Mouse (Mus musculus) G1E (cell line): ENCODE measurements around the gene Abhd17b.

Experiments used
- CTCF ChIP-seq: IDR thresholded peaks from 2 replicates; pipeline ENCODE4 v1.5.1; 2012; ENCODE audit warnings: low read depth, low read length, inconsistent platforms, mixed read lengths
- GATA1 ChIP-seq: IDR thresholded peaks from 2 replicates; pipeline ENCODE4 v1.6.1; 2012; ENCODE audit warnings: borderline replicate concordance, low read length, inconsistent platforms, mixed read lengths
- GATA2 ChIP-seq: IDR thresholded peaks from 2 replicates; pipeline ENCODE4 v1.6.1; 2012; ENCODE audit warnings: low read depth, low read length, inconsistent platforms, borderline replicate concordance
- POLR2AphosphoS5 ChIP-seq: IDR thresholded peaks from 2 replicates; pipeline ENCODE4 v1.6.1; 2012; ENCODE audit warnings: low read depth, low read length, inconsistent platforms; ENCODE audit not compliant: insufficient replicate concordance
- TAL1 ChIP-seq: conservative IDR thresholded peaks from 2 replicates; pipeline ENCODE4 v1.6.1; 2012; ENCODE audit warnings: low read depth, low read length, inconsistent platforms, mixed read lengths

GRCm38 (mm10) chr19:21720950-21721349 lies 68.0 kb downstream of the Abhd17b start:
- TF ChIP-seq CTCF (no peak), GATA1 (no peak), POLR2AphosphoS5 (no peak), GATA2 (no peak), TAL1 (no peak)
